Mouse (Mus musculus): ENCODE results near the gene Ganab. TPM values are rescaled to one million over a fixed set of nuclear protein-coding genes. Genes with fewer than 3 reads are reported as not detected.
A peak's percentile ranks its signal among the peaks of the same experiment; 100 is the strongest.

Gene Ganab
- total and polyA plus RNA-seq, 2 experiments from 2014 or later, result 55.5 to 110 TPM

DNA sequence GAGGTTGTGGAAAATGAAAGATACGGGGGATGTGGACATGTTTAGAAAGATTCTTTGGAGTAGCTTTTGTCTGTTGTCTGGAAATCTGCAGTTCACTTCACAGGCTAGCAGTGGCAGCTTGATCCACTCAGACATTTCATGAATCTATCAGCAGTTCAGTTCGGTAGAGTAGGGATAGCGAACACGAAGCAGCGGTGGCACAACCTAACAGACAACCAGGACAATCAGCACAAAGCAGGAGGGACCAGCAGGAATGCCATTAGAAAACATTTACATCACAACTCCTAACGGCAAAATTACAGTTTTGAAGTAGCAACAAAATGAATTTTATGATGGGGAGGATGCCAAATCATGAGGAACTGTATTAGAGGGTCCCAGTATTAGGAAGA lies 21.8 kb downstream of the Ganab start:
- 63% methylated on average over 6 of the region's 6 CpGs for WGBS
- peak overlapping the region; percentile 89; the same call in 1 of the 2 replicates for H3K4me3 ChIP-seq (ENCODE audit: low read length)
- H3K9ac ChIP-seq (replicated peaks; ENCODE audit: low read length), result peak overlapping the region; percentile 85; the same call in 1 of the 2 replicates
- DNase-seq (ENCODE audit: low spot score), result no peak
- H3K9me3 ChIP-seq (ENCODE audit: low read length), result no peaks in the 10 kb centered on the region
- peaks cover 9% of the 10 kb centered on the region for H3K4me1 ChIP-seq (ENCODE audit: insufficient read depth, low read length)
- H3K4me2 ChIP-seq (ENCODE audit: low read depth, low read length), result peak overlapping the region; percentile 91
- ATAC-seq, result no peak
- no peak for TF ChIP-seq CTCF (IDR thresholded peaks at IDR 0.05; ENCODE audit: low read depth)
- peaks cover 25% of the 10 kb centered on the region for H3K36me3 ChIP-seq (ENCODE audit: insufficient read depth, low read length)
- peak overlapping the region; percentile 79 for H3K27ac ChIP-seq
- no peaks in the 10 kb centered on the region for H3K27me3 ChIP-seq (ENCODE audit: insufficient read depth, low read length)

- peak within 1 kb of the TSS; percentile 91 for H3K4me2 ChIP-seq (ENCODE audit: low read depth, low read length)
- ATAC-seq, result peak; percentile 98
These were observed 22.3 kb downstream of the Ganab start, which contains the start of gene B3gat3 for GRCm38 (mm10) chr19:8920073-8920736. B3gat3 (plus strand) TSS chr19:8920374.

GRCm38 (mm10) chr19:8920836-8921291 lies 23.0 kb downstream of the Ganab start:
- Histone ChIP-seq H3K27me3 (ENCODE audit: insufficient read depth, low read length) (no peaks in the 10 kb centered on the region), H3K4me3 (ENCODE audit: low read length) (peak overlapping the region; percentile 89), H3K4me2 (ENCODE audit: low read depth, low read length) (peak overlapping the region; percentile 91), H3K36me3 (ENCODE audit: insufficient read depth, low read length) (peaks cover 17% of the 10 kb centered on the region), H3K9ac (replicated peaks; ENCODE audit: low read length) (peak overlapping the region; percentile 85), H3K27ac (peak overlapping the region; percentile 79), H3K9me3 (ENCODE audit: low read length) (no peaks in the 10 kb centered on the region), H3K4me1 (ENCODE audit: insufficient read depth, low read length) (peaks cover 9% of the 10 kb centered on the region)
- under 1% methylated on average over 6 of the region's 6 CpGs for WGBS
- DNase-seq (ENCODE audit: low spot score) (peak; percentile 57), ATAC-seq (no peak)
- no peak for TF ChIP-seq CTCF (IDR thresholded peaks at IDR 0.05; ENCODE audit: low read depth)

More at GRCm38 (mm10) chr19:8920073-8920736, 22.3 kb downstream of the Ganab start, which contains the start of gene B3gat3:
- peak within 1 kb of the TSS; percentile 79 for H3K27ac ChIP-seq
- peaks cover 19% of the 10 kb centered on the region for H3K36me3 ChIP-seq (ENCODE audit: insufficient read depth, low read length)
- TF ChIP-seq CTCF (IDR thresholded peaks at IDR 0.05; ENCODE audit: low read depth), result no peak
- DNase-seq (ENCODE audit: low spot score), result peak; percentile 96
- peaks cover 9% of the 10 kb centered on the region for H3K4me1 ChIP-seq (ENCODE audit: insufficient read depth, low read length)
- no peaks in the 10 kb centered on the region for H3K27me3 ChIP-seq (ENCODE audit: insufficient read depth, low read length)
- peak within 1 kb of the TSS; percentile 85 for H3K9ac ChIP-seq (replicated peaks; ENCODE audit: low read length)
- H3K9me3 ChIP-seq (ENCODE audit: low read length), result no peaks in the 10 kb centered on the region
- peak within 1 kb of the TSS; percentile 89 for H3K4me3 ChIP-seq (ENCODE audit: low read length)
- WGBS, result 4% methylated on average over 31 of the region's 50 CpGs

GRCm38 (mm10) chr19:8921741-8922140 lies 23.9 kb downstream of the Ganab start:
- Histone ChIP-seq H3K27ac (no peak overlapping the region), H3K9ac (replicated peaks; ENCODE audit: low read length) (no peak overlapping the region), H3K36me3 (ENCODE audit: insufficient read depth, low read length) (peaks cover 13% of the 10 kb centered on the region), H3K9me3 (ENCODE audit: low read length) (no peaks in the 10 kb centered on the region), H3K27me3 (ENCODE audit: insufficient read depth, low read length) (no peaks in the 10 kb centered on the region), H3K4me1 (ENCODE audit: insufficient read depth, low read length) (peaks cover 9% of the 10 kb centered on the region), H3K4me3 (ENCODE audit: low read length) (no peak overlapping the region), H3K4me2 (ENCODE audit: low read depth, low read length) (peak overlapping the region; percentile 91)
- 75% methylated on average over 9 of the region's 9 CpGs for WGBS
- no peak for ATAC-seq
- no peak for DNase-seq (ENCODE audit: low spot score)
- TF ChIP-seq CTCF (IDR thresholded peaks at IDR 0.05; ENCODE audit: low read depth), result no peak

- no peak overlapping the region for H3K4me3 ChIP-seq (ENCODE audit: low read length)
- no peak for DNase-seq (ENCODE audit: low spot score)
- no peaks in the 10 kb centered on the region for H3K9me3 ChIP-seq (ENCODE audit: low read length)
- ATAC-seq, result no peak
- no peak overlapping the region for H3K9ac ChIP-seq (replicated peaks; ENCODE audit: low read length)
- no peaks in the 10 kb centered on the region; the same call in 1 of the 2 replicates for H3K4me1 ChIP-seq (ENCODE audit: insufficient read depth, low read length)
- no peak overlapping the region for H3K27ac ChIP-seq
- no peak overlapping the region for H3K4me2 ChIP-seq (ENCODE audit: low read depth, low read length)
- TF ChIP-seq CTCF (IDR thresholded peaks at IDR 0.05; ENCODE audit: low read depth), result no peak
- H3K36me3 ChIP-seq (ENCODE audit: insufficient read depth, low read length), result peaks cover 8% of the 10 kb centered on the region; the same call in 1 of the 2 replicates
- H3K27me3 ChIP-seq (ENCODE audit: insufficient read depth, low read length), result no peaks in the 10 kb centered on the region
- 87% methylated on average over 2 of the region's 2 CpGs for WGBS
These were observed 28.9 kb downstream of the Ganab start for GRCm38 (mm10) chr19:8926766-8927165.

DNA sequence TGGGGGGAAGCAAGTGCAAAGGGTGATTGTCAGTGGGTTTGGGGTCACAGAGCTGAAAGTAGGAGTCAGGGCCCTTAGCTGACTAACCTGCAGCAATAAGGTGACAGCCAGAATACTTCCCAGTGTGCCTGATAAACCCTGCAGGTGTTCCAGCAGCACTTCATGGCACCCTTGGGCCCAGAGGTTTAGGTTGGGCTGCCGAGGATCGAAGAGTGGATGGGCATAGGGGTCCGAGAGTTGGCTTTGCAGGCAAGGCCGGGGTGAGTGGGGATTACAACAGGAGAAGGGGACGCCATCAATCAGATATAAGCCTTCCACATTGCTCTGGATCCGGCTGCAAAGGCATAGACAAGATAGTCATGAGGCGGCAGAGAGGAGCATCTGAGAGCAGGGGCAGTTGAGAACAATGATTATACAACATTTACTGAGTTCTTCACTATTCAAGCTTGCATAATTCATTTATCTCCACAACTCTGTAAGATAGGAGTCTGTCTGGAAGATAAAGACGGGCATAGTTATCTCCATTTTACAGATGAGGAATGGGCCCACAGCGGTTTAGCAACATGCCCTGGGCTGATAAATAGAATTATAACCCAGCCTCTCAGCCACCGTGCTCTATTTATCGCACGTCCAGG lies 30.1 kb downstream of the Ganab start:
- Histone ChIP-seq H3K4me2 (ENCODE audit: low read depth, low read length) (no peak overlapping the region), H3K9me3 (ENCODE audit: low read length) (no peaks in the 10 kb centered on the region), H3K27me3 (ENCODE audit: insufficient read depth, low read length) (no peaks in the 10 kb centered on the region), H3K36me3 (ENCODE audit: insufficient read depth, low read length) (peaks cover 8% of the 10 kb centered on the region; the same call in 1 of the 2 replicates), H3K9ac (replicated peaks; ENCODE audit: low read length) (no peak overlapping the region), H3K4me3 (ENCODE audit: low read length) (no peak overlapping the region), H3K4me1 (ENCODE audit: insufficient read depth, low read length) (no peaks in the 10 kb centered on the region), H3K27ac (0 out of 2 replicates have a peak overlapping the region, but pooled peaks have one; percentile 62)
- 91% methylated on average over 12 of the region's 12 CpGs for WGBS
- no peak for TF ChIP-seq CTCF (IDR thresholded peaks at IDR 0.05; ENCODE audit: low read depth)
- DNase-seq (ENCODE audit: low spot score) (no peak), ATAC-seq (no peak)

All from hindbrain, postnatal 0 days (tissue).